Mouse (Mus musculus) small intestine, adult 2 months (tissue): Measurements from ENCODE around the gene Nrp1. TPM values are rescaled to one million over a fixed set of nuclear protein-coding genes. Genes with fewer than 3 reads are reported as not detected.

Source experiments
- H3K27ac ChIP-seq: fragments of 200-500 bp; 2 replicates; pipeline ENCODE4 v1.5.1; 2012; ENCODE audit warnings: low read depth, low read length, control low read depth, inconsistent platforms; ENCODE audit not compliant: insufficient read depth
- H3K27me3 ChIP-seq: fragments of 200-500 bp; 2 replicates; pipeline ENCODE4 v1.6.1; 2012; ENCODE audit warnings: mild to moderate bottlenecking, moderate library complexity, low read length, inconsistent platforms; ENCODE audit not compliant: control insufficient read depth, insufficient read depth
- H3K36me3 ChIP-seq: fragments of 200-500 bp; 2 replicates; pipeline ENCODE4 v1.6.1; 2012; ENCODE audit warnings: mild to moderate bottlenecking, low read length, control low read depth, inconsistent platforms; ENCODE audit not compliant: control insufficient read depth, insufficient read depth
- H3K4me1 ChIP-seq: fragments of 200-500 bp; 2 replicates; pipeline ENCODE4 v1.6.1; 2012; ENCODE audit warnings: low read length, inconsistent platforms, mixed read lengths; ENCODE audit not compliant: control insufficient read depth, insufficient read depth, insufficient read length
- H3K4me3 ChIP-seq: fragments of 200-500 bp; 2 replicates; pipeline ENCODE4 v1.5.1; 2012; ENCODE audit warnings: low read depth, mild to moderate bottlenecking, control low read depth, inconsistent platforms, low read length, moderate library complexity
- CTCF ChIP-seq: fragments of 200-500 bp; IDR thresholded peaks from 2 replicates; pipeline ENCODE4 v1.5.1; 2012; ENCODE audit warnings: low read depth, mild to moderate bottlenecking, control low read depth, inconsistent platforms, low read length, moderate library complexity, mixed read lengths; ENCODE audit not compliant: insufficient replicate concordance, insufficient read length; ENCODE audit errors: extremely low read depth
- POLR2A ChIP-seq: fragments of 200-500 bp; IDR thresholded peaks from 2 replicates; pipeline ENCODE4 v1.6.1; 2012; ENCODE audit warnings: low read depth, mild to moderate bottlenecking, control low read depth, inconsistent platforms, low read length, moderate library complexity
- WGBS: fragments of 180-500 bp; shearing (Covaris S2); methylation state at CpG from one replicate; pipeline ENCODE4 v1.1.7; 2018; 5-methylcytosine and 5-hydroxymethylcytosine counted together
- polyA plus RNA-seq: library from polyadenylated mRNA; depleted of rRNA; stranded (reverse); fragments of >200 nt; gene quantifications from 2 replicates; pipeline ENCODE4 v1.2.3, GENCODE M21; 2012

Nrp1 gene
- polyA plus RNA-seq, 1 experiment: 6.6 TPM

GRCm38 (mm10) chr8:128478017-128478416 lies 119.6 kb downstream of the Nrp1 start:
- H3K27me3 ChIP-seq: no peaks in the 10 kb centered on the region
- 52% methylated on average over 4 of the region's 4 CpGs for WGBS
- no peaks in the 10 kb centered on the region for H3K36me3 ChIP-seq
- peaks cover 7% of the 10 kb centered on the region; the same call in 1 of the 2 replicates for H3K4me1 ChIP-seq
- H3K27ac ChIP-seq: no peak overlapping the region
- no peak overlapping the region for H3K4me3 ChIP-seq
- TF ChIP-seq POLR2A: no peak
- TF ChIP-seq CTCF: no peak

DNA sequence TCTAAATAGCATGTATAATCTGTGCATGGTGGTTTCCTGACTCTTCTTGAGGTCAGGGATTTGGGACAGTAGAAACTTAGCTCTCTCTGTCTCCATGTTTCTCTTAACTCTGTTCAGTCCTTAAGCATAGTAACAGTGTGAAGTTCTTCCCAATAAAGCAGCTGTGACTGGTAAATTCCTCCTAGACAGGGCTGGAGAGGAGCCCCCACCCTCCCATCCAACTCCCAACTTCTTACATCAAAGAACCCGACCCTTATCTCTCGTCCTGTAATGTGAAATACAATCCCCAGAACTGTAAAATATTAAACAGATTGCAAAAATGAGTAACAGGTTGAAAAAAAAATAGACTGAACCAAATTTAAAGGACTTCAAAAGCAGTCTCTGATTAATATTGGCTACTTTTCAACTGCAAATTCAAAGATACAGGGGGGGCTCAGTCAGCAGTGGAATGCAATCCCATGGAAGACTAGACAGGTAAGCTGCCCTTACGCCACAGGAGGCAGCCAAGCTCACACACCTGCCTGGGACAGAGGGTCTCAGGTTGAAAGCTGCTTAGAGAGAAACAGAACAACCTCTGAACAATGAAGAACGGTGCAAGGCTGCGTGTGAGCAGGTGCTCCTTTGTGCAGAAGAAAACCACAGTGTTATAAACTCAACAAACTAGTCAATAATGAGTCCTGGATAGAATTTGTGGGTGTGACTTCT lies 121.1 kb downstream of the Nrp1 start:
- Histone ChIP-seq H3K4me3 (no peak overlapping the region), H3K27ac (no peak overlapping the region), H3K36me3 (no peaks in the 10 kb centered on the region), H3K27me3 (no peaks in the 10 kb centered on the region), H3K4me1 (peaks cover 7% of the 10 kb centered on the region; the same call in 1 of the 2 replicates)
- no peak for TF ChIP-seq CTCF
- no peak for TF ChIP-seq POLR2A
- WGBS: 23% methylated on average over 5 of the region's 5 CpGs

DNA sequence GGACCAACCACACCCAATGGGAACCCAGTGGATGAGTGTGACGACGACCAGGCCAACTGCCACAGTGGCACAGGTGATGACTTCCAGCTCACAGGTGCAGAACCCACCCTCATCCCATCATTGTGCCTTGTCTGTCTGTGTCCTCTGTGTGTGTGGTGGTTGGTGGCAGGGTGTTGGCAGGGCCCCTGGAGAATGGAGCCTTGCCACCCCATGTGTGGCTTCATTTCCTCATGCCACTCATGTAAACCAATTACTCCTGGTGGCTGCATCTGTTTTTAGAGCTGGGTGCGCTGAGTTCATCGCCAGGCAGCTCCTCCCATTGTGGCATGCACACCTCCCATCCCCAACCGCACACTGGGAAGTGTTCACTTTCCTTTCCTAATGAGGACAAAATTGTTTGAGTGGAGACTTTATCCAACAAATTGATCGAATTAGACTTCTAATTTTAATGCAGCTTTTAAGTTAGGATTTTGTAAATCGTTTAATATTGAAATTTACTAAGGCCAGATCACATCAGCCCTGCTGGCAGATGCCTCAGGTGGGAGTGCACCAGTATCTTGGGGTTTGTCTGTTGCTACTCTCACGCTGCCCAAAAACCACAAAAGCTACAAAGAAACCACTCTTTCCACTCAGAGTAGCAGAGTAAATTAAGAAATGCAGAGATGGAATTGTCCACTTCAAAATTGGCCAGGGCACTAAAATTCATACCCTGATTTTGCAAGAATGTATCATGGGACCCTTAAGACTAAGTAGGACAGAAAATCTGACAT lies 122.7 kb downstream of the Nrp1 start:
- no peaks in the 10 kb centered on the region for H3K27me3 ChIP-seq
- TF ChIP-seq POLR2A (no peak), CTCF (no peak)
- no peaks in the 10 kb centered on the region for H3K36me3 ChIP-seq
- no peak overlapping the region for H3K4me3 ChIP-seq
- H3K27ac ChIP-seq: no peak overlapping the region
- H3K4me1 ChIP-seq: peaks cover 4% of the 10 kb centered on the region; the same call in 1 of the 2 replicates
- 28% methylated on average over 8 of the region's 8 CpGs for WGBS

DNA sequence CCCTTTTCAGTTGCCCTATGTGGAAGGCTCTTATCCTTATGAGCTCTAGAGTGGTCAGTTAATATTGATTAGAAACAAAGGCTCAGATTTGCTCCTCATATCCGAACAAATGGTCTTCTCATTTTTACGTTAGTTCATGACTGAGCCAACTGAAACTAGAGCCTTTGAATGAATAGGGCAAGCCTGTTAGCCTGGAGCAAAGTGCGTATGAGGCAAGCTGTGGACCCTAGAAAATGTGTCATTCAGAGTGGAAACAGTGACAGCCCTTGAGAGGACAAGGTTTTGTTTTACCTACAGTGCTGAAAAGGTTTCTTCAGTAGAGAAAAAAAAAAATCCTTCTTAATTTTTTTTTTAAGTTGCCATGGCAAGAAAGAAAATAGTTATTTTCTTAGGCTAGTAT lies 124.9 kb downstream of the Nrp1 start:
- Histone ChIP-seq H3K4me3 (no peak overlapping the region), H3K27ac (no peak overlapping the region), H3K36me3 (no peaks in the 10 kb centered on the region), H3K4me1 (peaks cover 4% of the 10 kb centered on the region; the same call in 1 of the 2 replicates), H3K27me3 (no peaks in the 10 kb centered on the region)
- 92% methylated on average over 3 of the region's 3 CpGs for WGBS
- no peak for TF ChIP-seq POLR2A

DNA sequence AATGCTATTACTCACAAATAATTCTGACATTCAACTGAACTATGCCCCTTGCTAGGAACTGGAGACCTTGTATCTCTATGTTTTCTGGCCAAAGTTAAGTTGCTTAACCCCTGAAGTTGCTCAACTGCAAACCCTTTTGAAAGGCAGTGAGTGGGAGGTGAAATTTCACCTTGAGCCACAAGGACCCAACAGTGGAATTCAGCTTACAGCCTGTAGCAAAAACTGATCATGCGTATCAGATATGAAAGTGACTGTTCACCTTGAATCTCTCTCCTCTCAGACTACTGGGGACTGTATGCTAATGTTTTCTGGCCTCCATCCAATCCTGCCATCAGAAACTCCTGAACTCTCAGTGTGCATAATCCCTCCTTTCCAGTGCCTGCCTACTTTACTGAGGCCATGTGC lies 126.3 kb downstream of the Nrp1 start:
- no peaks in the 10 kb centered on the region for H3K36me3 ChIP-seq
- peaks cover 4% of the 10 kb centered on the region; the same call in 1 of the 2 replicates for H3K4me1 ChIP-seq
- no peak overlapping the region for H3K27ac ChIP-seq
- TF ChIP-seq POLR2A (no peak), CTCF (no peak)
- H3K4me3 ChIP-seq: no peak overlapping the region
- 70% methylated on average over 1 of the region's 1 CpGs for WGBS
- H3K27me3 ChIP-seq: no peaks in the 10 kb centered on the region

- Histone ChIP-seq H3K27ac (no peak overlapping the region), H3K36me3 (no peaks in the 10 kb centered on the region), H3K4me3 (no peak overlapping the region), H3K27me3 (no peaks in the 10 kb centered on the region), H3K4me1 (peaks cover under 1% of the 10 kb centered on the region; the same call in 1 of the 2 replicates)
- TF ChIP-seq CTCF: no peak
- 78% methylated on average over 2 of the region's 2 CpGs for WGBS
Measured at GRCm38 (mm10) chr8:128486043-128486442, 127.6 kb downstream of the Nrp1 start.

DNA sequence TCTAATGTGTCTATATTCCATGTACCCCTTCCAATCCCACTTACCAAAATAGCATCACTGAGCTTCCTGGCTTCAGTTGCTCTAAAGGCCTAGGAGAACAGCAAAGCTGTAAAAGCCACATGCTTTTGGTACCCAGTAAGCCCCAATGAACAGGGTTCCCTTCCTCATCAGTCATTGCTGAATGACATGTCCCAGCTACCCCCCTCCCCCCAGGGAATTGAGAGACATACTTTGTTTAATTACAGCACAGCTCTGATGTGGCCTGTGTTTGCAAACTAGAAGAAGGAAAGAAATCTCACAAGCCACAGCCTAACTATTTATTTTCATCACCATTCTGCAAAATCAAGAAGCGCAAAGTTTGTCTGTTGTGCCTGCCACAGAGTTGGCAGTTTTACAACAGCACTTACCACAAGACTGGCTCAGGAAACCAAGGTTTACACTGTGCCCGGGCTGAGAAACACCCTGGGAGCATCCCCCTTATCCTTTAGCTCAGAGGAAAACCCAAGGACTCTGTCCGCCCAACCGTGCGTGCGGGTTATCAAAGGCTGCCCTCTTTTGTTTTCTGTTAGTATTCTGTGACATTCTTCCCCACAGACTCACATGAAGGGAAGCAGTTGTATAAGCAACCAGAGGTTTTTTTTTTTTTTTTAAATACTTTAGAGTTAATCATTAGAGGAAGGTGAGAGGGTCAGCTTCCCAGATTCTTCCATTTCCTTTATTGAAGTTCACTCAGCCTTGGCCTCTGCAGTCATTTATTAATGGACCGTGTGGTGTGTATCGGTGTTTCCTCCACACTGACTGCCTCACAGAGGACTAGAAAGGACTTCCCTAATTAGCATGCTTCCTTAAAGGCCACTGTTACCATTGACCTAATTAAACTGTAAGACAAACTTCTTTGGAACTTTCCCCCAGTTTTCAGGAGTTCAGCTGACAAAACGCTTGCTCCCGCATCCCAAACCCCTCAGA lies 129.8 kb downstream of the Nrp1 start:
- no peak for TF ChIP-seq POLR2A
- TF ChIP-seq CTCF: no peak
- H3K27ac ChIP-seq: no peak overlapping the region
- WGBS: 32% methylated on average over 10 of the region's 10 CpGs
- no peaks in the 10 kb centered on the region for H3K27me3 ChIP-seq
- H3K36me3 ChIP-seq: no peaks in the 10 kb centered on the region
- H3K4me1 ChIP-seq: no peaks in the 10 kb centered on the region; the same call in 1 of the 2 replicates
- no peak overlapping the region for H3K4me3 ChIP-seq
